Mouse (Mus musculus) stomach, embryonic 14.5 days (tissue): ENCODE data around the gene Tmtc4. TPM values are rescaled to one million over a fixed set of nuclear protein-coding genes. Genes with fewer than 3 reads are reported as not detected.

ENCODE experiments used
- ATAC-seq: fragments of 200-750 bp; cut with Nextera tagmentation; 2 replicates; pipeline ENCODE4 v1.8.0; 2017; ENCODE audit warnings: low read depth, moderate TSS enrichment; ENCODE audit not compliant: insufficient number of reproducible peaks, insufficient read depth, low FRiP score
- H3K27ac ChIP-seq: fragments of 300-500 bp; sonication (generic); 2 replicates; pipeline ENCODE4 v1.5.1; 2014; ENCODE audit warnings: mild to moderate bottlenecking, low read length, moderate library complexity, mixed read lengths
- H3K27me3 ChIP-seq: fragments of 300-500 bp; sonication (generic); 2 replicates; pipeline ENCODE4 v1.6.1; 2014; ENCODE audit warnings: low read length, control low read depth, mixed read lengths; ENCODE audit not compliant: control insufficient read depth, insufficient read depth
- H3K36me3 ChIP-seq: fragments of 300-500 bp; sonication (generic); 2 replicates; pipeline ENCODE4 v1.6.1; 2014; ENCODE audit warnings: mild to moderate bottlenecking, control low read depth, low read length, moderate library complexity, mixed read lengths; ENCODE audit not compliant: control insufficient read depth, insufficient read depth
- H3K4me1 ChIP-seq: fragments of 300-500 bp; sonication (generic); 2 replicates; pipeline ENCODE4 v1.6.1; 2014; ENCODE audit warnings: low read length, control low read depth, mixed read lengths; ENCODE audit not compliant: control insufficient read depth, insufficient read depth
- H3K4me2 ChIP-seq: fragments of 300-500 bp; sonication (generic); replicated peaks from 2 replicates; pipeline ENCODE4 v1.6.1; 2014; ENCODE audit warnings: low read depth, low read length, control low read depth
- H3K4me3 ChIP-seq: fragments of 300-500 bp; sonication (generic); 2 replicates; pipeline ENCODE4 v1.5.1; 2014; ENCODE audit warnings: low read depth, low read length, control low read depth
- H3K9ac ChIP-seq: fragments of 300-500 bp; sonication (generic); replicated peaks from 2 replicates; pipeline ENCODE4 v1.6.1; 2014; ENCODE audit warnings: low read depth, mild to moderate bottlenecking, control low read depth, low read length, moderate library complexity, mixed read lengths
- H3K9me3 ChIP-seq: fragments of 300-500 bp; sonication (generic); 2 replicates; pipeline ENCODE4 v1.6.1; 2016; ENCODE audit warnings: low read depth, low read length, control low read depth; ENCODE audit not compliant: control insufficient read depth
- WGBS: fragments of 180-500 bp; shearing (Covaris S2); extraction: QIAGEN DNeasy Blood & Tissue Kit; methylation state at CpG from one replicate; pipeline ENCODE4 v1.1.7; 2014; 5-methylcytosine and 5-hydroxymethylcytosine counted together
- polyA plus RNA-seq: library from polyadenylated mRNA; unstranded; fragments of >200 nt; fragmentation: Nextera tagmentation; extraction: Ambion mirVana; gene quantifications from 2 replicates; pipeline ENCODE4 v1.2.1, GENCODE M21; 2014

Tmtc4 gene
- polyA plus RNA-seq, result 28.6 and 34.7 TPM in 2 replicates

DNA sequence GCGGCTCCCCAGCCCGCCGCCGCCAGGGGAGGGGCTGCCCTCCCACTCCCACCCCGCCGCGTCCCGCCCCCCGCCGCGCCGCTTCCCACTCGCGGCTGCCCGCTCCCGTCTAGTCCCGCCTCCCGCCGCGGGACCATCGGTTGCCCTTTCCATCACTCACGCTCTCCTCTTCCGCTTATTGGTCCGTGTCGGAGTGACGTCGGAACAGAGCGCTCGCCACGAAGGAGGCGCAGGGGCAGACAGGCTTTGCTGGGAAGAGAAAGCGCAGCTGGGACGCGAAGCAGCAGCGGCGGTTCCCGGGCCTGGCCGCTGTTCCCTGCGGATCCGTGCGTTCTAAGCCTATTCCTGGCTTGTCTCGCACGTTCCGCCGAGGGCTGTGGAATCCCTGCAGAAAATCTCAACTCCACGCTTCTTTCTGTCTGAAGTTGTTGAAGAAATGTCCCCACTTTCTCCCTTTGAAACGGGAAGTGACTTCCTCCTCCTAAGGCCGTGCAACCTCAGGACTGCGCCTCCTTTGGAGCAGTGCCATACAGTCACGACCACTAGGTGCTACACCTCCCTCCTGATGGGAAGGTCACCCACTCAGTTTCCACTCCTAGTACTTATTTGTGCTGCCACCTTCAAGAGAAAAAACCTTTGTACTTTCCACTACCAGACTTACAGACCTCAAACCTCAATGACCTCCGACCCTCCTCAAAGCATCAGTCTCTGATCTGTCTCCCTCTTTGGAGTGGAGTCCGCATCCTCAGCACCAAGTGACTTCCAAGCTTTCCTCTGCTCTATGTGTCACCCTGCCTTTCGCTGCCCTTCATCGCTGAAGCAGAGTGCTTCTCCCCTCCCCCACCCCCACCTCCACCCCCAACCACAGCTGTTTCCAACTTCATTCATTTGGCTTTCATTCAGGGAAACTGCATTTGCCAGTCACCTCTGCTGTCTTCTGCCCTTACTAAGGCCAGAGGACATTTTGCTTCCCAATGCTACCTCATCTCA lies at the start of gene Tmtc4:
Tmtc4 (minus strand) TSS at position 810 of the 990 bp plus-strand sequence.
- ATAC-seq, result peak; percentile 98
- Histone ChIP-seq H3K4me3 (peak within 1 kb of the TSS; percentile 83), H3K9ac (peak within 1 kb of the TSS; percentile 76), H3K27me3 (no peaks in the 10 kb centered on the region), H3K36me3 (no peaks in the 10 kb centered on the region), H3K9me3 (no peaks in the 10 kb centered on the region), H3K4me2 (peak within 1 kb of the TSS; percentile 87), H3K27ac (peak within 1 kb of the TSS; percentile 96), H3K4me1 (peaks cover 11% of the 10 kb centered on the region; the same call in 1 of the 2 replicates)
- WGBS, result 2% methylated on average over 49 of the region's 54 CpGs

DNA sequence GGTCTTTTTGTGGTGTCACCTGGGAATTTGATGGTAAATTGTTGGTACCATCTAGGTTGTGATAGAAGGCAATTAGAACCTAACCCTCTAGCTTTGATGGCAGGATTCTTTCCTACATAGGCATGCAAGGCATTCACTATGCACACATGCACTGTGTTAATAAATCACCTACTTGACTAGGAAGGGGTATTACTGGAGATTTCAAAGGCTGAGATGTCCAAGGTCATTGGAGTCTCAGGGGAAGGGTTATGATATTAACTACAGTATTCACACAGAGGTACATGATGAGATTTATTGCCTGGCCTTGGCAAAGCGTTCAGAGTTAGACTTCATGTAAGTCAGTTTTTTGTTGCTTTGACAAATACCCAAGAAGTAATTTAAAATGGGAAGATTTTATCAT lies 48.6 kb upstream of the Tmtc4 start:
- no peaks in the 10 kb centered on the region for H3K9me3 ChIP-seq
- no peak for ATAC-seq
- H3K9ac ChIP-seq, result no peak overlapping the region
- H3K27ac ChIP-seq, result no peak overlapping the region
- no peak overlapping the region for H3K4me2 ChIP-seq
- H3K4me1 ChIP-seq, result no peaks in the 10 kb centered on the region
- H3K27me3 ChIP-seq, result no peaks in the 10 kb centered on the region
- H3K4me3 ChIP-seq, result no peak overlapping the region
- 24% methylated on average over 1 of the region's 1 CpGs for WGBS
- no peaks in the 10 kb centered on the region for H3K36me3 ChIP-seq

DNA sequence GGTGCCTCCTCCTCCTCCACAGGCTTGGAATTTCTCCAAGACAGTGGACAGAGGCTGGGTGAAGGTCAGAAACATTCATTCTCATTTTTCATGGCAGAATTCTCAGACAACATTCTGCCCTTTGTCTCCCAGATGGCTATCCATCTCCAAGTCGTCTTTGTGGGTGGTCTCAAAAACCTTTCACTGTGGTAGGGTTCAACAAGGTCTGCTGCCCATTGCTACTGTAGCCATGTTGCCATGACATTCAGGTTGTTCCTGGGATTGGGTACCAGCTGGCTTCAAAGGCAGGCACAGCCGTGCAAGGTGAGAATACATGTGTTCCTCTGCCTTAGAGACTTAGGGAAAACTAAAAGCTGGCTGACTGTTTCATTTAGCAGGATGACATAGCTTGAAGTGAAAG lies 44.0 kb upstream of the Tmtc4 start:
- Histone ChIP-seq H3K36me3 (no peaks in the 10 kb centered on the region), H3K9me3 (no peaks in the 10 kb centered on the region), H3K4me2 (no peak overlapping the region), H3K4me1 (no peaks in the 10 kb centered on the region), H3K4me3 (no peak overlapping the region), H3K27ac (no peak overlapping the region), H3K27me3 (no peaks in the 10 kb centered on the region), H3K9ac (no peak overlapping the region)
- ATAC-seq, result no peak
- 20% methylated on average over 2 of the region's 2 CpGs for WGBS

DNA sequence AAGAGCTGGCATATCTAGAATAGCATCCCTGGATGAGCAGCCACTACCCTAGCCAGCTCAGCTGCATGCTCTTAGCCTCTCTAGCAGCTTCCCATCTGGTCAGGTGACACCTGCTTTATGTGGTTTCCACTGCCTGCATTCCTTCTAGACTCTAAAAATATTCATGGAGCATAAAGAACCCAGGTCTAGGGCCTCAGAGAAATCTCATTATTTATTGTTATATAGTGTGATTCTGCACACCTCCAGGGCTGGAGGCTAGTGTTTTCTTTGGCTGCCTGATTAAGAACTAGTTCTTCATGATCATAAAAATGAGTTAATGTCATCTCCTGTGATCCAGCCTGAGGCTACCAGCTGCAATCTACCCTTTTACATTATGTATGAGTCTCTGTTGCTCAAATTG lies 39.1 kb upstream of the Tmtc4 start:
- no peaks in the 10 kb centered on the region for H3K27me3 ChIP-seq
- H3K4me1 ChIP-seq, result no peaks in the 10 kb centered on the region

DNA sequence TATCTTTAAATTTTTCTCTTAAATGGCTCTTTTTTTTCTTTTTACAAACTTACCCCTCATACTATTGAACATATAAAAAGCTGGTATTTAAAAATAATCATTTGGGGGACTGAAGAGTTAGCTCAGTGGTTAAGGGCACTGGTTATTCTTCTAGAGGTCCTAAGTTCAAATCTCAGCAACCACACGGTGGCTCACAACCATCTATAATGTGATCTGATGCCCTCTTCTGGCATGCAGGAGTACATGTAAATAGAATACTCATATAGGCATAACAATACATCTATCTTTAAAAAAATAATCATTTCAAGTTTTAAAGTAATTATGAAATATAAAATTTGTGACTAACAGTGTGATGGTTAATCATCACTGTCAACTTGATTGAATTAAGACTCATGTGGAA lies 32.5 kb upstream of the Tmtc4 start:
- WGBS, result 80% methylated on average over 1 of the region's 1 CpGs

More for the DNA sequence above, 39.1 kb upstream of the Tmtc4 start:
- H3K9ac ChIP-seq, result no peak overlapping the region
- no peaks in the 10 kb centered on the region for H3K9me3 ChIP-seq
- H3K4me3 ChIP-seq, result no peak overlapping the region
- no peak for ATAC-seq
- H3K27ac ChIP-seq, result no peak overlapping the region
- no peak overlapping the region for H3K4me2 ChIP-seq
- no peaks in the 10 kb centered on the region for H3K36me3 ChIP-seq

DNA sequence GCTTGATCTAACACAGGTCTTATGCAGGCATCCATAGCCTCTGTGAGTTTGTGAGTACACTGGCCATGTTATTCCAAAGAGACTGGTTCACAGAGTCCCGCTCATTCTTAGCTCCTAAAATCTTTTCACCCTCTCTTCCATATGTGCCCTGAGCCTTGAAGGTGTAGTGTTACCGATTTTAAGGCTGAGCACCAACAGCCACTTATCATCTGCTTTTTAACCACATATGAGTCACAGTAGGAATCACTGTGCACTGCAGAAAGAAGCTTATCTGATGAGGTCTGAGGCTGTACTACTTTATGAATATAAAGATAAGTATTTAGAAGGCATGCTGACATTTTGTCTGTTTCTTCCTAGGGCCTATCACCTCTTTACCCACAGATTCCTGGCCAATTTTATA lies 31.9 kb upstream of the Tmtc4 start:
- Histone ChIP-seq H3K4me3 (no peak overlapping the region), H3K36me3 (no peaks in the 10 kb centered on the region), H3K4me2 (no peak overlapping the region), H3K9ac (no peak overlapping the region), H3K27ac (no peak overlapping the region), H3K9me3 (no peaks in the 10 kb centered on the region), H3K4me1 (no peaks in the 10 kb centered on the region), H3K27me3 (no peaks in the 10 kb centered on the region)
- ATAC-seq, result no peak
- WGBS, result 83% methylated on average over 2 of the region's 2 CpGs

More for the DNA sequence above, 32.5 kb upstream of the Tmtc4 start:
- H3K27me3 ChIP-seq, result no peaks in the 10 kb centered on the region
- H3K4me3 ChIP-seq, result no peak overlapping the region
- H3K9me3 ChIP-seq, result no peaks in the 10 kb centered on the region
- H3K36me3 ChIP-seq, result no peaks in the 10 kb centered on the region
- H3K4me2 ChIP-seq, result no peak overlapping the region
- no peak overlapping the region for H3K27ac ChIP-seq
- no peak for ATAC-seq
- H3K9ac ChIP-seq, result no peak overlapping the region
- H3K4me1 ChIP-seq, result no peaks in the 10 kb centered on the region

DNA sequence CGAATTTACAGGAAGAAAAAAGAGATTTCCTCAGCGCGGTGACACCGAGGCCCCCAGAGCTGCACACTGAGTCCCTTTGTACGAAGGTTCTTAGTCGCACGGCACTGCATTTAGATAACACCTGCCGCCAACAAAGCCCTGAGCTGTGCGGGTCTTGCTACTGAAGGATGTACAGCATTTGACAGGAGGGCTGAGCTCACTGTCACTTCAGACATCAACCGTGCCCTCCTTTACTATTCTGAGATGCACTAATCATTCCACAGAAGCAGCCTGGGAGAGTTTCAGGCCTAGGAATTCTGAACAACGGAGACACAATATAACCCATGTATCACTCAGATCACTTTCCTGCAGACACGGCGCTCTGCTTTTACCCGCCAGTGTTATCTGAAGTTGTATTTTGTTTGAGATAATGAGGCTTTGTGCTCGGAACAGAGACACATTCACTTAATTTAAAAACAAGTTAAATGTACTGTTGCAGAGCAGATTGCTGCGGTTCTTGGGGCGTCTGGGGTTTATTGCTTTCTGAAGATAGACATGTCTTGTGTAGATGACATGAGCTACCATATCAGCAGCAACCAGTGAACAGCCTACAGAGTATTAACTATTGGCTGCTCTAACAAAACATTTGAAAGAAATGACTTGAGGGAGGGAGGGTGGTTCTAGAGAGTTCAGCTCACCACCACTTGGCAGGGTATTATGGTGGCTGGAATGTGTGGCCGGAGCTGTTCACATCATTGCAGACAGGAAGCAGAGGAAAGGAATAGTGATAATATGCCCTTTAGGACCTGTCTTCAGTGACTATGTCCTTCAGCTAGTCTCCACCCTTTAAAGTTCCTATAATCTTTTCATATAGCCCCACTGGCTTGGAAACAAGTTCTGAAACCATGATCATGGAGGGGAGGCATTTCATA lies 25.5 kb upstream of the Tmtc4 start:
- WGBS, result 56% methylated on average over 18 of the region's 18 CpGs
- no peaks in the 10 kb centered on the region for H3K9me3 ChIP-seq
- no peak overlapping the region for H3K9ac ChIP-seq
- H3K36me3 ChIP-seq, result no peaks in the 10 kb centered on the region
- no peak for ATAC-seq
- no peaks in the 10 kb centered on the region for H3K27me3 ChIP-seq
- H3K4me1 ChIP-seq, result no peaks in the 10 kb centered on the region
- H3K27ac ChIP-seq, result no peak overlapping the region
- H3K4me3 ChIP-seq, result no peak overlapping the region
- H3K4me2 ChIP-seq, result no peak overlapping the region

DNA sequence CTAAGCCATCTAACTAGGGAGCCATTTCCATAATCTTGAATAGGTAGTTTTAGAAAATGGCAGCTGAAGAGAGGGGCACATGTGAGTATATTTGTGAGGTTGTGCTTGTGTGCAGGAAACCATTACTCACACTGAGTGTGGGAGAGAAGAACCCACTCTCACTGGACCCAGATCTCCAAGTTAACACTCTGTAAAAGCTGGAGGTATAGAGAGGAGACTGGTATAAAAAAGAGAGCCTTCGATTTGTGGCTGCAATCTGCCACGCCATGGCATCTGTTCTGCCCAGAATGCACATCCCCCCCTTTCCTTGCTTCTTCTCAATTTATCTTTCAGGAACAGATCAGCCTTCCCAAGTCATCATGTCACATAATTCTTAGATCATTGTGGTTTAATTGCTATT lies 24.8 kb upstream of the Tmtc4 start:
- Histone ChIP-seq H3K4me3 (no peak overlapping the region), H3K9me3 (no peaks in the 10 kb centered on the region), H3K4me1 (no peaks in the 10 kb centered on the region), H3K27me3 (no peaks in the 10 kb centered on the region), H3K27ac (no peak overlapping the region), H3K4me2 (no peak overlapping the region), H3K36me3 (no peaks in the 10 kb centered on the region), H3K9ac (no peak overlapping the region)
- WGBS, result 79% methylated on average over 2 of the region's 2 CpGs
- no peak for ATAC-seq
